Mouse (Mus musculus) urinary bladder, postnatal 14 days (tissue): Measurements from ENCODE around the gene 4930556J24Rik.
"Not testable (repeated sequence)": the region's sequence is repeated elsewhere in the genome, so short reads cannot be mapped to it uniquely, and the experiment has no call there.

Experiments used
- DNase-seq: peaks from one replicate; pipeline ENCODE4 v3.0.0; 2021; ENCODE audit warnings: low spot score

4930556J24Rik gene

GRCm38 (mm10) chr11:3921281-3921850 is 55.2 kb downstream of the 4930556J24Rik start:
- peak; percentile 46 for DNase-seq

GRCm38 (mm10) chr11:3920476-3920875 is 56.1 kb downstream of the 4930556J24Rik start:
- no peak for DNase-seq

DNA sequence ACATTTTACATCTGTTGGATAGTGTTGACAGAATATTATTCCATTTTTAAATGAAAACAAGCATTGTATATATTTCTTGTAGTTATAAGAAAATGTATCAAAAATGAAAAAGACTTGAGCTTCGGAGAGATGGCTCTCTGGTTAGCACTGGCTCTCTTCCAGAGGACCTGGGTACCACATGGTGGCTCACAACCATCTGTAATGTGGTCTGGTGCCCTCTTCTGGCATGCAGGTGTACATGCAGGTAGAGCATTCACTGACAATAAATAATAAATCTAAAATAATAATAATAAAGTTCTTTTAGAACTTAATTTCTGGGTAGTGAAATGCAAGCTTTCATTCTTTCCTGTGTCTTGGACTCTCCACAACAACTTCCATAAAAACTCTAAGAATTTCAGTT is 57.8 kb downstream of the 4930556J24Rik start:
- DNase-seq = no peak

DNA sequence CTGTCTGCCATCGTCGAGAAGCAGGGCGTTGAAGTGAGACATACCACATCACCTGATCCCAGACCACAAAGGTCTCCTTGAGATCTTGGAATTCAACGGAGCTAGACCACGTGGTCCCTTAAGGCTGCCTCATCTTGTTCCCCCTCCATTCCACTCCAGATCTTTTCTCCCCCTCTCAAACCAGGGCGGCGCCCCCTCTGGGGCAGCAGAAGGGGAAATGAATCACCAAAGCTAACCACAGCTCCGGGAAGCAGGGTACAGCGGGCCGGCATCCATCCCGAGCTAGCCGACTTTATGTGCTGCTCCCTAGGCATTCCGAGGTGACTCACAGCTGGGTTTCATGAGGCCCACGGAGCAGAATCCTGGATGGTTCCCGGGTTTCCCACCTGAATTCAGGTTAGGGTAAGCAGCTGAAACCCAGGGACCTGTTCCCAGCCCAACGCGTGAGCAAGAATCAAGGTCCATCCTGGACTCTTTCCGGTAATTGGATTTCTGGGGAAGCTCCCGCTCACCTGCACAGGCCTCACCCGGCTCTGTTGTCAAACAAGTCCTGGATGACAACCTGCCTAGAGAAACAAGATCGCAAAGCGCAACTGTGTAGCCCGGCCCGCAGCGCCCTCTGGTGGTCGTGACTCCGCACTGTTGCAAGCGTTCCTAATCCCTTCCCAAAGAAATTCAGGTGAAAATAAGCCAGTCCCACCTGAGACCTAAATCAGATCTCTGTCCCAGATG is 62.3 kb downstream of the 4930556J24Rik start, which contains the start of gene Slc35e4:
TSS of gene Slc35e4 (minus strand) at position 556 of the 732 bp plus-strand sequence.
- DNase-seq = peak; percentile 88

- DNase-seq = peak; percentile 95
These were observed 63.1 kb downstream of the 4930556J24Rik start for GRCm38 (mm10) chr11:3913316-3914108.

GRCm38 (mm10) chr11:3912875-3913271 is 63.7 kb downstream of the 4930556J24Rik start:
- peak; percentile 32 for DNase-seq

- no peak for DNase-seq
These were observed 64.3 kb downstream of the 4930556J24Rik start for GRCm38 (mm10) chr11:3912100-3912874.

DNA sequence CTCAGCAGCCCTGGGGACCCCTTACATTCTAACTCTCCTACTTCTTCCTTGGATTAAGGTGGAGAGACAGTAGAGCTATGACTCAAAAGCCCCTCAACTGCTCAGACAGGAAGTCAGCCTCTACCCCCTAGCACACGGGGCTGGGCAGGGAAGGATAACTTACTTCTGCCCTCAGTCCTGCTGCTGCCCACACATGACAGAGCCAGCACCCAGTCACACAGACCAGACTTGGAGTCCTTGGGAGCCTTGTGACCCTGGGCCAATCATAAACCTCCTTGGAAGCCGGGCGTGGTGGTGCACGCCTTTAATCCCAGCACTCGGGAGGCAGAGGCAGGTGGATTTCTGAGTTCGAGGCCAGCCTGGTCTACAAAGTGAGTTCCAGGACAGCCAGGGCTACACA is 65.1 kb downstream of the 4930556J24Rik start:
- DNase-seq = not testable (repeated sequence)

DNA sequence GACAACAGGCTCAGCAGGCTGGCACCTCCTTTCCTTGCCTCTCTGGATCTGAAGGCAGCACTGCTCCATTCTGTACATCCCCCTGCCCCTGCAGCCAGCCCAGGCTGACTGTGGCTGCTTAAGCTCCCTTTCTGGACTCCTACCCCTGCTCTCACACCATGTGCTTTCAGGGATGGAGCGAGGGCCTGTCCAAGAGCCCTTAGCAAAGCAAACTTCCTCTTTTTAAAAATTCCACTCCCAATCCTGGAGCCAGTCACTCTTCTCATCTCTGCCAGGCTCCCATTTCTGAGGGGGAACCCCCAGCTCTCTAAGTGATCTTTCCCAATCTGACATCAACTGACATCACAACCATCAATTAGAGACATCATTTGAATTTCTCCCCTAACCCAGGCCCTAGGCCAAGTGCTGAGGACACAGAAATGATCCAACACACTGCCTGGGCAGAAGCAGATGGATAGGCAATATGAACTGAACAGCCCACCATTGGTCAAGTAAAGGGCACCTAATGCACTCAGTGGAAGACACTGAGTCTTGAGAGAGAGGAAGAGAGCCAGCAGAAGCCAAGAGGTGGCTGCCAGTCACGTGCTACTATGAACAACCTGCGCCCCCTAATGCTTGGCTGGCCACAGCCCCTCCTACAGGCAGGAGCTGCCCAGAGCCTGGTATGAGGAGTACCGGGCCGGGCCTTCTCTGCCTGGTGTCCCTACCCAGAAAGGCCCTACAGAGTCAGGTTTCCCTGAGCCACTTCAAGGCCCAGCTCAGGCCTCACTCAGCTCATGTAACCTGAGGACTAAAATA is 65.9 kb downstream of the 4930556J24Rik start:
- no peak for DNase-seq

GRCm38 (mm10) chr11:3909236-3909635 is 67.3 kb downstream of the 4930556J24Rik start:
- DNase-seq = no peak

GRCm38 (mm10) chr11:3905446-3905845 is 71.1 kb downstream of the 4930556J24Rik start:
- DNase-seq = no peak

DNA sequence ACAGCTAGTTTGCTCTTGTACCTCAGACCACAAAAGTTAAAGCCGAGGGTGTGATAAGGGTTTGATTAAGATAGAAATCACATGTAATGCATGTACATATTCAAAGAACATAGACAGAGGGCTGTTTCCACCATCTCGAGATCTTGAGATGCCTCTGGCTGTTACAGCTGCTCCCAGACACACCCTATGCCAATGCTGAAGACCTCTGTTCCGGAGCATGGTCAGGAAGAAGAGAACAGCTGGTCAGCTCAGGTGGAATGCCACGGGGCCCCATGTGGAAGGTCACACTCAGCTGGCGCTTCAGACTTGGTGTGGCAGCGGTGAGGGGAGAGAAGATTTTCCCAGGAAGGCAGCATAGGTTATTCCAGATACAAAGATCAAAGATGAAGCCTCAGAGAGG is 71.9 kb downstream of the 4930556J24Rik start:
- DNase-seq = no peak

DNA sequence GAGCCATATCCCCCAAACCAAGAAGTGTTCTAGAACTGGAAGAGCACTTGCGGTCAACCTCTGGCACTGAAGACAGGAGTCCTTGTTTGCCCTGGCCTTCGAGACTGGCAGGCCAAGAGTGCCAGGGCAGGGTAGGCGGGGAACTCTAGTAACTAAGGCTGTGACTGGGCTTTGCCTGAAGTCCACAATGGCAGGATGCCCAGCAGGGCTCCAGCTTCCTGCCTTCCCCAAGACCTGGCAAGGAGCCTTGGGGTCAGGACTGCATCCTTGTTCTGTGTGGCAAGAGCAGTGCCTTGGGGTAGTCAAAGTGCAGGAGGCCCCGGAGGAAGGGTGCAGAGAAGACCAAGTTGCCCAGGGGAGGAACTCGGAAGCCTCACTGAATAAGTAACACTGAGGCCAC is 73.5 kb downstream of the 4930556J24Rik start:
- peak; percentile 70 for DNase-seq

DNA sequence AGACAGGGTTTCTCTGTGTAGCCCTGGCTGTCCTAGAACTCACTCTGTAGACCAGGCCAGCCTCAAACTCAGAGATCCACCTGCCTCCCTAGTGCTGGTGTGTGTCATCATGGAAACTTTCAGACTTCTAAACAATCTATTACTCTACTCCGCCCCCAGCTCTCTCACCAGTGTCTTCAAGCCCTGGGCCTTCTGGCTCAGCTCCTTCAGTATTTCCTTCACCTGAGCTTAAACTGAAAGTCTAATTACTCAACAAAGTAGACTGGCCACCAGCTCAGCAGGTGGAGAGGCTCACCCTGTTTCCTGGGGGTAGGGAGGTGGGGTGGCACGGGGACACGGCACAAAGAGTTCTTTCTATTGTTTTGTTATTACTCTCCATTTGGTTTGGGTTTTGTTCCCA is 74.1 kb downstream of the 4930556J24Rik start:
- DNase-seq = no peak

GRCm38 (mm10) chr11:3900296-3900695 is 76.3 kb downstream of the 4930556J24Rik start:
- no peak for DNase-seq

- no peak for DNase-seq
These were observed 80.6 kb downstream of the 4930556J24Rik start for GRCm38 (mm10) chr11:3895933-3896332.

GRCm38 (mm10) chr11:3895458-3895857 is 81.1 kb downstream of the 4930556J24Rik start:
- DNase-seq = no peak

DNA sequence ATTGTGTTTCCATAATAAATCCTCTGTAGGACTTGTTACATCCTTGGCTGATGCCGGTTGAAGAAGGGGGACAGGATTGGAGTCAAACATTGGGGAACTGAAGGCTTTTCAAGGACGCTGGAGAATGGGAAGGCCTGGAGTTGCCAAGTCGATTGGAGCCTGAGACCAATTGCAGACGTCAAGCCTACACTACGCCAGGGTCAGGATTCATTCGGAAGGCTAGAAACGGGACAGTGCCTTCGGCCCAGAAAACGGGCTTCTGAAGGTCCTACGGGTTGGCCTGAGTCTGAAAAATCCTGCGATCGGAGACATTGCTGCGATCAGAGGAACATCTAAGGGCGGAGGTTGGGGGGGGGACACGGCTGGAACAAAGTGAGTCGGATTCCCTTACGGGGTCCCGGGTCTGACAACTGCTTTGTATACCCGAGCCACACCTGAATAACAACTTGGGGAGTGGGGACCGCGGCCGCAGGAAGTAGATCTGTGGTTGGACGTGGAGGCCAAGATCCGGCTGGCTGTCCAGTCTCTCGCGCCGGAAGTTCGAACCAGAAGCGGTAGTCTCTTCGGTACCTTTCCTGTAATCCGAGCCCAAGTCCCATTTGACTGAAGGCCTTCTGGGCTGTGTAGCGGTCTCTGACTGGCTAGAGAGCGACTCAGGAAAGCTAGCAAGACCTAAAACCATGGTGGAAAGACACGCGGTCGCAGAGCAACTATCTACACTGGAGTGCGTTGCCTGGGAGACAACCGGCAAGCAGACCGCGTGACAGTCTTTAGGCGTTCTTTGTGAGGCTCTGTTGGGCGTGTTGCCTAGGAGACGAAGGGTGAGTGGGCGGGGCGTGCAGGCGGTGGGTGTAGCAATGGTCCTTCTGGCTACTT is 81.9 kb downstream of the 4930556J24Rik start, which contains the start of the genes 4921536K21Rik and Dusp18:
TSS of gene 4921536K21Rik (minus strand) at position 693 of the 876 bp plus-strand sequence.
TSS of gene Dusp18 (plus strand) at position 835 of the 876 bp plus-strand sequence.
- peak; percentile 91 for DNase-seq

GRCm38 (mm10) chr11:3893970-3894369 is 82.6 kb downstream of the 4930556J24Rik start:
- DNase-seq = no peak
